Mouse (Mus musculus) monocyte, adult 59 days (primary cell): ENCODE data around the gene Sema5b. TPM values are rescaled to one million over a fixed set of nuclear protein-coding genes. Genes with fewer than 3 reads are reported as not detected.

Experiments used
- total RNA-seq, 2 experiments: library from RNA; stranded (reverse); gene quantifications; one replicate each; pipeline ENCODE4 v1.2.4; 2023

The Sema5b gene
- total RNA-seq = not detected

GRCm38 (mm10) chr16:35541117-35541641, at the start of gene Sema5b:
Gene Sema5b, plus strand, starts transcription at chr16:35541145.

Other genes starting within 250 kb of the Sema5b start
- gene Sec22a, start 177.2 kb upstream of the Sema5b start, total RNA-seq = 10 to 100 TPM in 1 of 2 experiments, 1 to 10 TPM in 1; 6.6 to 10.9 TPM
- gene Pdia5, start 50.3 kb upstream of the Sema5b start, total RNA-seq = 1 to 10 TPM; 1.9 to 4.0 TPM
- gene Dirc2, start 228.2 kb downstream of the Sema5b start, total RNA-seq = 10 to 100 TPM; 38.8 to 40.4 TPM
- 10 to 100 TPM; 10.8 to 11.5 TPM for gene Hspbap1, start 229.2 kb downstream of the Sema5b start, total RNA-seq